Mouse (Mus musculus) thymus, postnatal 14 days (tissue): ENCODE results near the gene Best3.
"Not testable (repeated sequence)": the region's sequence is repeated elsewhere in the genome, so short reads cannot be mapped to it uniquely, and the experiment has no call there.

ENCODE experiments used
- DNase-seq: peaks from one replicate; pipeline ENCODE4 v3.0.0; 2021

Gene Best3

GRCm38 (mm10) chr10:117033785-117034184 is 47.7 kb downstream of the Best3 start:
- DNase-seq, result peak; percentile 82

- no peak for DNase-seq
These were observed 54.2 kb downstream of the Best3 start for GRCm38 (mm10) chr10:117040355-117040754.

- DNase-seq, result no peak
These were observed 56.2 kb downstream of the Best3 start for GRCm38 (mm10) chr10:117042295-117042694.

GRCm38 (mm10) chr10:117043497-117044166 is 57.5 kb downstream of the Best3 start:
- DNase-seq, result not testable (repeated sequence)

GRCm38 (mm10) chr10:117045175-117046056 is 59.3 kb downstream of the Best3 start, which contains the start of gene Lrrc10:
Gene Lrrc10 (plus strand): TSS chr10:117045341.
- no peak for DNase-seq

GRCm38 (mm10) chr10:117049253-117049652 is 63.1 kb downstream of the Best3 start:
- DNase-seq, result no peak

- no peak for DNase-seq
These were observed 64.0 kb downstream of the Best3 start for GRCm38 (mm10) chr10:117049961-117050597.

- DNase-seq, result no peak
These were observed 69.6 kb downstream of the Best3 start for GRCm38 (mm10) chr10:117055668-117056067.

GRCm38 (mm10) chr10:117062894-117063253 is 76.8 kb downstream of the Best3 start:
- DNase-seq, result no peak

GRCm38 (mm10) chr10:117063254-117064021 is 77.3 kb downstream of the Best3 start, which contains the start of gene Cct2:
Gene Cct2 (minus strand): TSS chr10:117063814.
- peak; percentile 95 for DNase-seq

GRCm38 (mm10) chr10:117064076-117064475 is 78.0 kb downstream of the Best3 start:
- DNase-seq, result peak; percentile 25

- no peak for DNase-seq
These were observed 83.0 kb downstream of the Best3 start for GRCm38 (mm10) chr10:117069109-117069508.

- DNase-seq, result no peak
These were observed 86.2 kb downstream of the Best3 start for GRCm38 (mm10) chr10:117072191-117072888.

- no peak for DNase-seq
These were observed 87.1 kb downstream of the Best3 start for GRCm38 (mm10) chr10:117073176-117073575.
